Mouse (Mus musculus): ENCODE measurements at regions not wholly inside any gene's neighbourhood (a gene's known extent, or its start where the extent isn't known, plus 50 kb on each side); places are given as distances from the start of the nearest gene placed in this dataset.

- Histone ChIP-seq H3K27me3 (replicated peaks; ENCODE audit: control insufficient read depth, insufficient read depth, low read length) (no peaks in the 10 kb centered on the region), H3K27ac (ENCODE audit: low read depth, low read length) (no peak overlapping the region), H3K4me3 (ENCODE audit: low read depth, low read length) (no peak overlapping the region), H3K9me3 (ENCODE audit: control insufficient read depth, low read length) (no peaks in the 10 kb centered on the region), H3K9ac (ENCODE audit: low read depth, low read length) (no peak overlapping the region), H3K4me1 (replicated peaks; ENCODE audit: control insufficient read depth, insufficient read depth, low read length) (no peaks in the 10 kb centered on the region), H3K36me3 (ENCODE audit: control insufficient read depth, insufficient read depth, low read length) (no peaks in the 10 kb centered on the region), H3K4me2 (no peak overlapping the region)
- 56% methylated on average over 12 of the region's 12 CpGs for WGBS
- DNase-seq (ENCODE audit: low spot score) (no peak), ATAC-seq (replicated peaks; ENCODE audit: low FRiP score) (no peak)
Measured at GRCm38 (mm10) chr13:31326269-31326851, 229.6 kb upstream of the Foxq1 start.

GRCm38 (mm10) chr13:31327511-31327951, 228.4 kb upstream of the Foxq1 start:
- 80% methylated on average over 7 of the region's 7 CpGs for WGBS
- no peak overlapping the region for H3K9ac ChIP-seq (ENCODE audit: low read depth, low read length)
- no peaks in the 10 kb centered on the region for H3K36me3 ChIP-seq (ENCODE audit: control insufficient read depth, insufficient read depth, low read length)
- no peak for ATAC-seq (replicated peaks; ENCODE audit: low FRiP score)
- H3K4me1 ChIP-seq (replicated peaks; ENCODE audit: control insufficient read depth, insufficient read depth, low read length): no peaks in the 10 kb centered on the region
- H3K4me3 ChIP-seq (ENCODE audit: low read depth, low read length): no peak overlapping the region
- no peak overlapping the region for H3K27ac ChIP-seq (ENCODE audit: low read depth, low read length)
- no peak overlapping the region for H3K4me2 ChIP-seq
- no peaks in the 10 kb centered on the region for H3K9me3 ChIP-seq (ENCODE audit: control insufficient read depth, low read length)
- H3K27me3 ChIP-seq (replicated peaks; ENCODE audit: control insufficient read depth, insufficient read depth, low read length): no peaks in the 10 kb centered on the region
- DNase-seq (ENCODE audit: low spot score): no peak

DNA sequence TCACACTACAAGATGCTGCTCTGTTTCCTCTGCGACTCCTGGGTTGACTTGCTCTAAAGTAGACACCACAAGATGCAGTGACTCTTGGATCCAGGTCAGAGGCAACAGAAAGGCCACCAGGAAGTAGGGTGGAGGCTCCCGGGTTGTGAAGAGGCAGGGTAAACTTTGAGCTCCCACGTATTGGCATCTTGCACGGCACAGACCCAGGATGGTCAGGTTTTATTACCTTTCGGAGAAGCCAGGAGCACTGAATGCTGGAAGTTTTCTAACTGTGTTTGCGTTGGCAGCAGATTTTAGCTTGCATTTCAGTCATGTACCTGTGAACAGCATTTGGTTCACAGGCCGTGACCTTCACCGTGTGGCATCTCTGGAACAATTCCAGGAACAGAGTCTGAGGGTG, 227.2 kb upstream of the Foxq1 start:
- ATAC-seq (replicated peaks; ENCODE audit: low FRiP score) (no peak), DNase-seq (ENCODE audit: low spot score) (no peak)
- Histone ChIP-seq H3K9ac (ENCODE audit: low read depth, low read length) (no peak overlapping the region), H3K27ac (ENCODE audit: low read depth, low read length) (no peak overlapping the region), H3K4me3 (ENCODE audit: low read depth, low read length) (no peak overlapping the region), H3K27me3 (replicated peaks; ENCODE audit: control insufficient read depth, insufficient read depth, low read length) (no peaks in the 10 kb centered on the region), H3K36me3 (ENCODE audit: control insufficient read depth, insufficient read depth, low read length) (no peaks in the 10 kb centered on the region), H3K4me1 (replicated peaks; ENCODE audit: control insufficient read depth, insufficient read depth, low read length) (no peaks in the 10 kb centered on the region), H3K9me3 (ENCODE audit: control insufficient read depth, low read length) (no peaks in the 10 kb centered on the region), H3K4me2 (no peak overlapping the region)
- 81% methylated on average over 8 of the region's 8 CpGs for WGBS

GRCm38 (mm10) chr13:31330731-31331130, 225.2 kb upstream of the Foxq1 start:
- H3K4me2 ChIP-seq: no peak overlapping the region
- ATAC-seq (replicated peaks; ENCODE audit: low FRiP score) (no peak), DNase-seq (ENCODE audit: low spot score) (no peak)
- 85% methylated on average over 5 of the region's 5 CpGs for WGBS
- H3K4me1 ChIP-seq (replicated peaks; ENCODE audit: control insufficient read depth, insufficient read depth, low read length): no peaks in the 10 kb centered on the region
- no peaks in the 10 kb centered on the region for H3K36me3 ChIP-seq (ENCODE audit: control insufficient read depth, insufficient read depth, low read length)
- H3K9ac ChIP-seq (ENCODE audit: low read depth, low read length): no peak overlapping the region
- H3K27me3 ChIP-seq (replicated peaks; ENCODE audit: control insufficient read depth, insufficient read depth, low read length): no peaks in the 10 kb centered on the region
- H3K4me3 ChIP-seq (ENCODE audit: low read depth, low read length): no peak overlapping the region
- H3K27ac ChIP-seq (ENCODE audit: low read depth, low read length): no peak overlapping the region
- no peaks in the 10 kb centered on the region for H3K9me3 ChIP-seq (ENCODE audit: control insufficient read depth, low read length)

GRCm38 (mm10) chr13:31334981-31335380, 221.0 kb upstream of the Foxq1 start:
- Histone ChIP-seq H3K27ac (ENCODE audit: low read depth, low read length) (no peak overlapping the region), H3K4me3 (ENCODE audit: low read depth, low read length) (no peak overlapping the region), H3K36me3 (ENCODE audit: control insufficient read depth, insufficient read depth, low read length) (no peaks in the 10 kb centered on the region), H3K9ac (ENCODE audit: low read depth, low read length) (no peak overlapping the region), H3K4me2 (no peak overlapping the region), H3K4me1 (replicated peaks; ENCODE audit: control insufficient read depth, insufficient read depth, low read length) (no peaks in the 10 kb centered on the region), H3K9me3 (ENCODE audit: control insufficient read depth, low read length) (no peaks in the 10 kb centered on the region), H3K27me3 (replicated peaks; ENCODE audit: control insufficient read depth, insufficient read depth, low read length) (no peaks in the 10 kb centered on the region)
- 78% methylated on average over 3 of the region's 3 CpGs for WGBS
- DNase-seq (ENCODE audit: low spot score) (no peak), ATAC-seq (replicated peaks; ENCODE audit: low FRiP score) (no peak)

GRCm38 (mm10) chr13:31337631-31338030, 218.3 kb upstream of the Foxq1 start:
- ATAC-seq (replicated peaks; ENCODE audit: low FRiP score) (no peak), DNase-seq (ENCODE audit: low spot score) (no peak)
- H3K4me1 ChIP-seq (replicated peaks; ENCODE audit: control insufficient read depth, insufficient read depth, low read length): no peaks in the 10 kb centered on the region
- no peak overlapping the region for H3K4me3 ChIP-seq (ENCODE audit: low read depth, low read length)
- H3K36me3 ChIP-seq (ENCODE audit: control insufficient read depth, insufficient read depth, low read length): no peaks in the 10 kb centered on the region
- no peak overlapping the region for H3K4me2 ChIP-seq
- no peaks in the 10 kb centered on the region for H3K9me3 ChIP-seq (ENCODE audit: control insufficient read depth, low read length)
- H3K27ac ChIP-seq (ENCODE audit: low read depth, low read length): no peak overlapping the region
- no peaks in the 10 kb centered on the region for H3K27me3 ChIP-seq (replicated peaks; ENCODE audit: control insufficient read depth, insufficient read depth, low read length)
- WGBS: 65% methylated on average over 6 of the region's 6 CpGs
- H3K9ac ChIP-seq (ENCODE audit: low read depth, low read length): no peak overlapping the region

- 84% methylated on average over 7 of the region's 7 CpGs for WGBS
- Histone ChIP-seq H3K27me3 (replicated peaks; ENCODE audit: control insufficient read depth, insufficient read depth, low read length) (no peaks in the 10 kb centered on the region), H3K9ac (ENCODE audit: low read depth, low read length) (no peak overlapping the region), H3K36me3 (ENCODE audit: control insufficient read depth, insufficient read depth, low read length) (no peaks in the 10 kb centered on the region), H3K9me3 (ENCODE audit: control insufficient read depth, low read length) (no peaks in the 10 kb centered on the region), H3K4me2 (no peak overlapping the region), H3K4me3 (ENCODE audit: low read depth, low read length) (no peak overlapping the region), H3K27ac (ENCODE audit: low read depth, low read length) (no peak overlapping the region), H3K4me1 (replicated peaks; ENCODE audit: control insufficient read depth, insufficient read depth, low read length) (no peaks in the 10 kb centered on the region)
- ATAC-seq (replicated peaks; ENCODE audit: low FRiP score) (no peak), DNase-seq (ENCODE audit: low spot score) (no peak)
Measured at GRCm38 (mm10) chr13:31339386-31339785, 216.5 kb upstream of the Foxq1 start.

GRCm38 (mm10) chr13:31339901-31340300, 216.0 kb upstream of the Foxq1 start:
- no peaks in the 10 kb centered on the region for H3K27me3 ChIP-seq (replicated peaks; ENCODE audit: control insufficient read depth, insufficient read depth, low read length)
- H3K9me3 ChIP-seq (ENCODE audit: control insufficient read depth, low read length): no peaks in the 10 kb centered on the region
- H3K4me3 ChIP-seq (ENCODE audit: low read depth, low read length): no peak overlapping the region
- no peaks in the 10 kb centered on the region for H3K4me1 ChIP-seq (replicated peaks; ENCODE audit: control insufficient read depth, insufficient read depth, low read length)
- ATAC-seq (replicated peaks; ENCODE audit: low FRiP score) (no peak), DNase-seq (ENCODE audit: low spot score) (no peak)
- 70% methylated on average over 2 of the region's 2 CpGs for WGBS
- H3K9ac ChIP-seq (ENCODE audit: low read depth, low read length): no peak overlapping the region
- no peak overlapping the region for H3K27ac ChIP-seq (ENCODE audit: low read depth, low read length)
- no peaks in the 10 kb centered on the region for H3K36me3 ChIP-seq (ENCODE audit: control insufficient read depth, insufficient read depth, low read length)
- no peak overlapping the region for H3K4me2 ChIP-seq

- 71% methylated on average over 7 of the region's 7 CpGs for WGBS
- ATAC-seq (replicated peaks; ENCODE audit: low FRiP score) (no peak), DNase-seq (ENCODE audit: low spot score) (no peak)
- no peak overlapping the region for H3K27ac ChIP-seq (ENCODE audit: low read depth, low read length)
- H3K9me3 ChIP-seq (ENCODE audit: control insufficient read depth, low read length): no peaks in the 10 kb centered on the region
- no peak overlapping the region for H3K4me2 ChIP-seq
- no peaks in the 10 kb centered on the region for H3K27me3 ChIP-seq (replicated peaks; ENCODE audit: control insufficient read depth, insufficient read depth, low read length)
- H3K36me3 ChIP-seq (ENCODE audit: control insufficient read depth, insufficient read depth, low read length): no peaks in the 10 kb centered on the region
- H3K4me3 ChIP-seq (ENCODE audit: low read depth, low read length): no peak overlapping the region
- no peak overlapping the region for H3K9ac ChIP-seq (ENCODE audit: low read depth, low read length)
- no peaks in the 10 kb centered on the region for H3K4me1 ChIP-seq (replicated peaks; ENCODE audit: control insufficient read depth, insufficient read depth, low read length)
Measured at GRCm38 (mm10) chr13:31340363-31340948, 215.5 kb upstream of the Foxq1 start.

All from liver, embryonic 11.5 days (tissue).